Mouse (Mus musculus): ENCODE data around the gene Alk. TPM values are rescaled to one million over a fixed set of nuclear protein-coding genes. Genes with fewer than 3 reads are reported as not detected.

Gene Alk
- polyA plus RNA-seq, 1 experiment: 0.03 TPM

DNA sequence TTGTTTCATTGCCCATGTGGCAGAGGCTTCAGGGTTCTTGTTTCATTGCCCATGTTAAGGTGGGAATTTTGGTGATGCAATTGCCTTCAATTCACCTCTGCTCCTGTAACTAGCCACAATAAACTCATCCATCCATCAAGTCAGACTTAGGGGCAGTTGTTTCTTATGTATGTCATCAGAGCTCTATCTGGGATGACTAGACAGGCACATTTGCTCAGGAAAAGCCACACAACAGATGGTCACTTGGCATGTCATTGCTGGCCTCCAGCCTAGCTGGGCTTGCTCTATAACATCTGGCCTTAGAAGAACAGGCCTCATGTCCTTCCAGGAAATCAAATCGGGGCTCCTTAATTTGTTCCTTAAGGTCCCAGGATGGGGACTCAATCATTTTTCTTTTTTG lies 610.3 kb downstream of the Alk start:
- 94% methylated on average over 1 of the region's 1 CpGs for WGBS
- no peaks in the 10 kb centered on the region for H3K36me3 ChIP-seq (ENCODE audit: control insufficient read depth, insufficient read depth, low read length)
- no peak for DNase-seq

DNA sequence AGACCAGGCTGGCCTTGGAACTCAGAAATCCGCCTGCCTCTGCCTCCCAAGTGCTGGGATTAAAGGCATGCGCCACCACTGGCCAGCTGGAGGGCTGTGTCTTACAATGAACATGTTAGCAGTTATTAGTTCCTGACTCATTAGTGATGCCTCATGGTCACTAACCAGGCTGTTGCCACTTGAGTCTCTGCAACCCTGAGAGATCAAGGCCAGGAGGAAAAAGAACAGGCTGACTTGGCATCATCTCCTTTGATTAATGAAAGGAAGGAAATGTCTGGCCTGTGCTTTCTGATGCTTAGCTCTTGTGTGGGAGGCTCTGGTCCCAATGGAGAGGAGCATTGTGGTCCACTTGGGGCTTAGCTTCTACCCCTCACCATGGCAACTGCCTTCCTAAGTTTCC lies 611.4 kb downstream of the Alk start:
- H3K27ac ChIP-seq (ENCODE audit: control insufficient read depth, insufficient read depth, low read length): no peak overlapping the region
- no peaks in the 10 kb centered on the region for H3K27me3 ChIP-seq (ENCODE audit: control insufficient read depth, insufficient read depth, low read length)
- TF ChIP-seq POLR2A (IDR thresholded peaks at IDR 0.05; ENCODE audit: control insufficient read depth, extremely low read depth, insufficient read depth, low read length, poor library complexity) (no peak), CTCF (IDR thresholded peaks at IDR 0.05; ENCODE audit: borderline replicate concordance, control insufficient read depth, extremely low read depth, insufficient read depth, low read length, poor library complexity) (no peak)
- H3K4me3 ChIP-seq (ENCODE audit: control insufficient read depth, insufficient read depth, low read length): no peak overlapping the region
- peaks cover 4% of the 10 kb centered on the region for H3K4me1 ChIP-seq (replicated peaks; ENCODE audit: control insufficient read depth, insufficient read depth, low read length)
- no peaks in the 10 kb centered on the region for H3K36me3 ChIP-seq (ENCODE audit: control insufficient read depth, insufficient read depth, low read length)
- DNase-seq: no peak
- WGBS: 98% methylated on average over 2 of the region's 2 CpGs

More for the DNA sequence above, 610.3 kb downstream of the Alk start:
- Histone ChIP-seq H3K27me3 (ENCODE audit: control insufficient read depth, insufficient read depth, low read length) (no peaks in the 10 kb centered on the region), H3K4me3 (ENCODE audit: control insufficient read depth, insufficient read depth, low read length) (no peak overlapping the region), H3K4me1 (replicated peaks; ENCODE audit: control insufficient read depth, insufficient read depth, low read length) (peaks cover 4% of the 10 kb centered on the region), H3K27ac (ENCODE audit: control insufficient read depth, insufficient read depth, low read length) (no peak overlapping the region)
- TF ChIP-seq CTCF (IDR thresholded peaks at IDR 0.05; ENCODE audit: borderline replicate concordance, control insufficient read depth, extremely low read depth, insufficient read depth, low read length, poor library complexity) (no peak), POLR2A (IDR thresholded peaks at IDR 0.05; ENCODE audit: control insufficient read depth, extremely low read depth, insufficient read depth, low read length, poor library complexity) (no peak)

- DNase-seq: no peak
- no peak for TF ChIP-seq CTCF (IDR thresholded peaks at IDR 0.05; ENCODE audit: borderline replicate concordance, control insufficient read depth, extremely low read depth, insufficient read depth, low read length, poor library complexity)
- TF ChIP-seq POLR2A (IDR thresholded peaks at IDR 0.05; ENCODE audit: control insufficient read depth, extremely low read depth, insufficient read depth, low read length, poor library complexity): no peak
These were observed 613.2 kb downstream of the Alk start for GRCm38 (mm10) chr17:71991260-71991659.

DNA sequence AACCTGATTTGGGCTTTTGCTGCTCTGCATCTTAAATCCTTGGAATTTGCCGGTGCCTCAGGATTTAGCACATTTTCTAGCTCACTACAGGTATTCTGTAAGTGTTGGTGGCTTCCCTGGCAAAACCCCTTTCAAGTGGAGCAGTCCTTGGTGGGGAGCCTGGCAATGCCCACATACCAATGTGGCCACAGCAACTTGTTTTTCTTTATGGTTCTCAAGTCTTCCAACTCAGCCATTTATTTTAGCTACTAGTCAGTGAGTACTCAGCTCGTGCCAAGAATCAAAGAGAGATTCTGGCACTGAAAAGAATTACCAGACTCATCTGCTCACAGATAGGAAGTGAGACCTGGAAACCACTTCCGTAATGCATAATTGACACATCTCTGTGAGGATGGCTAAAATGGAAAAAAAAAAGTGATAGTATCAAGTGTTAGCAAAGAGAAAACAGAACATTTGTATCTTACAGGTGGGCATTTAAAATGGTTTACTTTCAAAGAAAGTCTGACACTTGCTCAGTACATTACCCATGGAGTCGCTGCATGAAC lies 614.2 kb downstream of the Alk start:
- Histone ChIP-seq H3K4me1 (replicated peaks; ENCODE audit: control insufficient read depth, insufficient read depth, low read length) (peaks cover 9% of the 10 kb centered on the region), H3K27me3 (ENCODE audit: control insufficient read depth, insufficient read depth, low read length) (no peaks in the 10 kb centered on the region), H3K36me3 (ENCODE audit: control insufficient read depth, insufficient read depth, low read length) (no peaks in the 10 kb centered on the region), H3K4me3 (ENCODE audit: control insufficient read depth, insufficient read depth, low read length) (no peak overlapping the region), H3K27ac (ENCODE audit: control insufficient read depth, insufficient read depth, low read length) (peak overlapping the region; percentile 46; the same call in 1 of the 2 replicates)
- no peak for DNase-seq
- 43% methylated on average over 4 of the region's 4 CpGs for WGBS
- TF ChIP-seq CTCF (IDR thresholded peaks at IDR 0.05; ENCODE audit: borderline replicate concordance, control insufficient read depth, extremely low read depth, insufficient read depth, low read length, poor library complexity): no peak
- no peak for TF ChIP-seq POLR2A (IDR thresholded peaks at IDR 0.05; ENCODE audit: control insufficient read depth, extremely low read depth, insufficient read depth, low read length, poor library complexity)

More at GRCm38 (mm10) chr17:71991260-71991659, 613.2 kb downstream of the Alk start:
- Histone ChIP-seq H3K27me3 (ENCODE audit: control insufficient read depth, insufficient read depth, low read length) (no peaks in the 10 kb centered on the region), H3K27ac (ENCODE audit: control insufficient read depth, insufficient read depth, low read length) (no peak overlapping the region), H3K4me1 (replicated peaks; ENCODE audit: control insufficient read depth, insufficient read depth, low read length) (peaks cover 5% of the 10 kb centered on the region), H3K36me3 (ENCODE audit: control insufficient read depth, insufficient read depth, low read length) (no peaks in the 10 kb centered on the region), H3K4me3 (ENCODE audit: control insufficient read depth, insufficient read depth, low read length) (no peak overlapping the region)
- WGBS: 82% methylated on average over 3 of the region's 3 CpGs

GRCm38 (mm10) chr17:71988736-71989569 lies 615.5 kb downstream of the Alk start:
- no peak overlapping the region for H3K4me3 ChIP-seq (ENCODE audit: control insufficient read depth, insufficient read depth, low read length)
- no peak for DNase-seq
- WGBS: 95% methylated on average over 9 of the region's 9 CpGs
- no peak overlapping the region for H3K27ac ChIP-seq (ENCODE audit: control insufficient read depth, insufficient read depth, low read length)
- H3K27me3 ChIP-seq (ENCODE audit: control insufficient read depth, insufficient read depth, low read length): no peaks in the 10 kb centered on the region
- TF ChIP-seq CTCF (IDR thresholded peaks at IDR 0.05; ENCODE audit: borderline replicate concordance, control insufficient read depth, extremely low read depth, insufficient read depth, low read length, poor library complexity): no peak
- TF ChIP-seq POLR2A (IDR thresholded peaks at IDR 0.05; ENCODE audit: control insufficient read depth, extremely low read depth, insufficient read depth, low read length, poor library complexity): no peak
- peaks cover 9% of the 10 kb centered on the region for H3K4me1 ChIP-seq (replicated peaks; ENCODE audit: control insufficient read depth, insufficient read depth, low read length)
- H3K36me3 ChIP-seq (ENCODE audit: control insufficient read depth, insufficient read depth, low read length): no peaks in the 10 kb centered on the region

DNA sequence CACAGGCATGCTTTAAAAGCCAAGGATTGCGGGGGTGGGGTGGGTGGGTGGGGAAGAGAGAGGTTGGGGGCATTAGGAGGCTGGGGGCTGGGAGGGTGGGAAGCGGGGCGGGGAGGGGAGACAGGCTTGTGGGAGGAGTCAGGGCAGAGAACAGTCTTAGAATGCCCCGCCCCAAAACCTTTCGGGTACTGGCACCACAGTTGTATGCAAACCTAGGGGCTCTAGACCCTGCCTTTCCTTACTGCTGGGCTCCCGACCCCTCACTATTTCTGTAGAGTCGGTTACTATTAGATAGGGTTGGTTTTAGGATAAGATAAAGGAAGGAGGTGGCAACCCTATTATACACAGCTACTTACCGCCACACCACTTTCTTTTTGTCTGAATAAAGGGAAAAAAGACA lies 617.4 kb downstream of the Alk start:
- WGBS: 46% methylated on average over 8 of the region's 8 CpGs
- Histone ChIP-seq H3K27ac (ENCODE audit: control insufficient read depth, insufficient read depth, low read length) (no peak overlapping the region), H3K4me1 (replicated peaks; ENCODE audit: control insufficient read depth, insufficient read depth, low read length) (peaks cover 9% of the 10 kb centered on the region), H3K36me3 (ENCODE audit: control insufficient read depth, insufficient read depth, low read length) (no peaks in the 10 kb centered on the region), H3K27me3 (ENCODE audit: control insufficient read depth, insufficient read depth, low read length) (no peaks in the 10 kb centered on the region), H3K4me3 (ENCODE audit: control insufficient read depth, insufficient read depth, low read length) (no peak overlapping the region)
- DNase-seq: no peak
- TF ChIP-seq POLR2A (IDR thresholded peaks at IDR 0.05; ENCODE audit: control insufficient read depth, extremely low read depth, insufficient read depth, low read length, poor library complexity) (no peak), CTCF (IDR thresholded peaks at IDR 0.05; ENCODE audit: borderline replicate concordance, control insufficient read depth, extremely low read depth, insufficient read depth, low read length, poor library complexity) (no peak)

Measured in thymus, adult 2 months (tissue).